Mouse (Mus musculus) embryonic facial prominence, embryonic 14.5 days (tissue): ENCODE measurements at regions not wholly inside any gene's neighbourhood (a gene's known extent, or its start where the extent isn't known, plus 50 kb on each side); places are given as distances from the start of the nearest gene placed in this dataset.

Experiments
- ATAC-seq: fragments of 200-750 bp; cut with Nextera tagmentation; 2 replicates; pipeline ENCODE4 v1.8.0; 2017; ENCODE audit warnings: low read depth, moderate number of reproducible peaks, moderate TSS enrichment
- DNase-seq: peaks from one replicate; pipeline ENCODE4 v3.0.0-alpha.2; 2015; ENCODE audit warnings: low spot score
- H3K27ac ChIP-seq: fragments of 300-500 bp; sonication (generic); replicated peaks from 2 replicates; pipeline ENCODE4 v1.5.1; 2014; ENCODE audit warnings: low read depth, mild to moderate bottlenecking, low read length, moderate library complexity
- H3K27me3 ChIP-seq: fragments of 300-500 bp; sonication (generic); replicated peaks from 2 replicates; pipeline ENCODE4 v1.6.1; 2014; ENCODE audit warnings: low read length; ENCODE audit not compliant: control insufficient read depth, insufficient read depth
- H3K36me3 ChIP-seq: fragments of 300-500 bp; sonication (generic); 2 replicates; pipeline ENCODE4 v1.6.1; 2014; ENCODE audit warnings: low read length, mixed read lengths; ENCODE audit not compliant: control insufficient read depth, insufficient read depth
- H3K4me1 ChIP-seq: fragments of 300-500 bp; sonication (generic); 2 replicates; pipeline ENCODE4 v1.6.1; 2014; ENCODE audit warnings: antibody characterized with exemption, low read length; ENCODE audit not compliant: control insufficient read depth, insufficient read depth
- H3K4me2 ChIP-seq: fragments of 300-500 bp; sonication (generic); 2 replicates; pipeline ENCODE4 v1.6.1; 2014; ENCODE audit warnings: low read depth, mild to moderate bottlenecking, low read length, moderate library complexity, mixed read lengths
- H3K4me3 ChIP-seq: fragments of 300-500 bp; sonication (generic); 2 replicates; pipeline ENCODE4 v1.5.1; 2014; ENCODE audit warnings: low read depth, mild to moderate bottlenecking, low read length
- H3K9ac ChIP-seq: fragments of 300-500 bp; sonication (generic); 2 replicates; pipeline ENCODE4 v1.6.1; 2014; ENCODE audit warnings: low read depth, mild to moderate bottlenecking, low read length, moderate library complexity, mixed read lengths
- H3K9me3 ChIP-seq: fragments of 300-500 bp; sonication (generic); 2 replicates; pipeline ENCODE4 v1.6.1; 2016; ENCODE audit warnings: low read length; ENCODE audit not compliant: control insufficient read depth
- WGBS: fragments of 180-500 bp; shearing (Covaris S2); extraction: QIAGEN DNeasy Blood & Tissue Kit; methylation state at CpG from one replicate; pipeline ENCODE4 v1.1.7; 2014; 5-methylcytosine and 5-hydroxymethylcytosine counted together

DNA sequence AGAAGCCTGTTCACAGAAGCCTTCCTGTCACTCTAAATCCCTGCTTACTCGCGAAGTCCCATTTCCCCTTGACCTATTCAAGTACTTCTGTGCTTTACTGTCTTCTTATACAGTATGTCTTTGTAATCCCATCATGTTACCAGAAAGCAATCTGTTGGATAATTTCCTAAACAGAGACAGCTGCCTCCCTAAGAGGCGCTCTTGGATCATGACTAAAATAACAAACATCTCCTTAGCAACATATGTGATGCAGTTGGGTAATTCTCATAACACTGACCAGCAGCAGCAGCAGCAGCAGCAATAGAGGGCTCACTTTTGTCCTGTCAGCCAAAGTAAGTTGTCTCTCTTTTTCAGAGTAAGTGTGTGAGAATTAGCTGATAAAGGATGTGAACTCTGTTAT, 138.1 kb upstream of the Gm11114 start:
- ATAC-seq (no peak), DNase-seq (peak; percentile 48)
- no peaks in the 10 kb centered on the region for H3K4me1 ChIP-seq
- no peak overlapping the region for H3K4me3 ChIP-seq
- H3K9ac ChIP-seq: no peak overlapping the region
- H3K27me3 ChIP-seq: no peaks in the 10 kb centered on the region
- H3K9me3 ChIP-seq: no peaks in the 10 kb centered on the region
- H3K27ac ChIP-seq: no peak overlapping the region
- 52% methylated on average over 3 of the region's 3 CpGs for WGBS
- H3K4me2 ChIP-seq: no peak overlapping the region
- no peaks in the 10 kb centered on the region for H3K36me3 ChIP-seq

DNA sequence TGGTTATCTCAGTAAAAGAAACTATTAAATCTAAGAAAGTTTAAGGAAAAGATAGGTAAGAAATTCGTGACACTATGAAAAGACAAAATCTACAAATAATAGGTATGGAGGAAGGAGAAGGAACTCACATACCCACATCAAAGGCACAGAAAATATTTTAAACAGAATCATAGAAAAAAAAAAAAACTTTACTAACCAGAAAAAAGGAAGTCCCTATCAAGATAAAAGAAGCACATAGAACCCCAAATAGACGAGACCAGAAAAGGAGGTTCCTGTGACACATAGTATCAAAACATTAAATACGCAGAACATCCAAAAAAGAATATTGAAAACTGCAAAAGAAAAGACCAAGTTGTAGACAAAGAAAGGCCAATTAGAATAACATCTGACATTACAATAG, 111.4 kb upstream of the Gm11114 start:
- H3K4me3 ChIP-seq: no peak overlapping the region
- H3K4me1 ChIP-seq: no peaks in the 10 kb centered on the region
- 77% methylated on average over 3 of the region's 3 CpGs for WGBS
- no peak overlapping the region for H3K27ac ChIP-seq
- no peak overlapping the region for H3K4me2 ChIP-seq
- ATAC-seq (no peak), DNase-seq (no peak)
- H3K36me3 ChIP-seq: no peaks in the 10 kb centered on the region
- no peaks in the 10 kb centered on the region for H3K27me3 ChIP-seq
- no peak overlapping the region for H3K9ac ChIP-seq
- H3K9me3 ChIP-seq: no peaks in the 10 kb centered on the region

DNA sequence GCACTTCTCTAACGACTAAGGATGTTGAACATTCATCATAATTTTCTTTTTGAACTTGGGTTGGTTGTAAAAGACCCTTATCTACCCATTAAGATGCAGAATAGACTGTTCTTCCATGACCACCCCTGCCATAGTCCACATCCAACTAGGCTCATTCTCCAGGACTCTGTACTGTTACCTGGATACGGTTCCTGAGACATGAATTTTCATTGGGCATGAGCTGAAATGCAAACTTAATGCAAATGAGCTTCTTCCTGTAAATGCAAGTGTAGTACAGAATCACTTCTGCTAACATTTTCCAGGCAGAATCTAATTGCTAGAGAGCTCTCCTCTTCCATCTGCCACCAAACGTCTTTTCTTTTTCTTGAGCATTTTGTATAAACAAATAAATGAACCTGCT, 87.7 kb upstream of the Gm11114 start:
- no peak for DNase-seq
- Histone ChIP-seq H3K27ac (no peak overlapping the region), H3K27me3 (no peaks in the 10 kb centered on the region), H3K9me3 (no peaks in the 10 kb centered on the region), H3K4me3 (no peak overlapping the region), H3K9ac (no peak overlapping the region), H3K4me1 (no peaks in the 10 kb centered on the region), H3K4me2 (no peak overlapping the region), H3K36me3 (no peaks in the 10 kb centered on the region)
- no peak for ATAC-seq
- 66% methylated on average over 3 of the region's 3 CpGs for WGBS
